Mouse (Mus musculus): ENCODE data around the gene Ctbp1. TPM values are rescaled to one million over a fixed set of nuclear protein-coding genes. Genes with fewer than 3 reads are reported as not detected.

Ctbp1 gene
- total RNA-seq, 2 experiments from 2014 or later = 225 to 232 TPM

DNA sequence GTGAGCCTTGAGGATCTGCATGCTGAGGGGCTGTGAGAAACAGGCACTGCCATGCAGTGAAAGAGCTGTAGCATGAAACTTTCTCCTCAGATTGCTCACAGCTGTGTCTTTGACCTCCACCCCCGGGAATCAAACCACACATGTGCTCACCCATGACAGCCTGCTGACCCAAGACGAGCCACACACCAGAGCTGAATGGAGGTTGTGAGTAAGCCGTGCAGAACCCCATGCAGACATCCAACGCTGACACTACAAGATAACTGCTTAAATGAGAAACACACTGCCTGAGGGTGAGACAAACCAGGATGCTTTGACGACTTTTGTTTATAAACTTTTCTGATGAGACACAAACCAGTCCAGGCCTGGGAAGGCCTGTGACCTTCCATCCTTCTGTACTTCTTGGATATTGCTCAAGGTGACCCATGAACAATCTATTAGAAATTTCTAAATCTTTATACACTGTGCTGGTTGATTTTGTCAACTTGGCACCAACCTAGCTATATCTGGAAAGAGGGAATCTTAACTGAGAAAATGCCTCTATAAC lies 30.3 kb downstream of the Ctbp1 start:
- DNase-seq = no peak

DNA sequence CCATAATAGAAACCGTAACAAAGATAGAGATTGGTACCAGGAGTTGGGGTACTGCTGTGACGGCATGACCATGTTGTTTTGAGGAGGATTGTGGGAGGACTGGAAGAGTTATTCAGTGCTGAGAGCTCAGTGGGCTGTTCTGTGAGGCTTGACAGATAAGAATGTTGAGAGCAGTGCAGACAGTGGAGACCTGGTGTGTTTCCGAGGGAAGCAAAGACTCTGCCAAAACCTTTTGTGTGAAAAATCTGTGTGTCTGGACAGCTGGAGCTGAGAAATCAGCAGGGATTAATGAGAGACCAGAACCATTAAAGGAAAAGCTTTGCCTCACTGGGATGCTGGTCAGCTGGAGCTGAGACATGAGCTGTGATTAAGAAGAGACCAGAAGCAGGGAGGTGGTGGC lies 34.9 kb downstream of the Ctbp1 start:
- DNase-seq = no peak

DNA sequence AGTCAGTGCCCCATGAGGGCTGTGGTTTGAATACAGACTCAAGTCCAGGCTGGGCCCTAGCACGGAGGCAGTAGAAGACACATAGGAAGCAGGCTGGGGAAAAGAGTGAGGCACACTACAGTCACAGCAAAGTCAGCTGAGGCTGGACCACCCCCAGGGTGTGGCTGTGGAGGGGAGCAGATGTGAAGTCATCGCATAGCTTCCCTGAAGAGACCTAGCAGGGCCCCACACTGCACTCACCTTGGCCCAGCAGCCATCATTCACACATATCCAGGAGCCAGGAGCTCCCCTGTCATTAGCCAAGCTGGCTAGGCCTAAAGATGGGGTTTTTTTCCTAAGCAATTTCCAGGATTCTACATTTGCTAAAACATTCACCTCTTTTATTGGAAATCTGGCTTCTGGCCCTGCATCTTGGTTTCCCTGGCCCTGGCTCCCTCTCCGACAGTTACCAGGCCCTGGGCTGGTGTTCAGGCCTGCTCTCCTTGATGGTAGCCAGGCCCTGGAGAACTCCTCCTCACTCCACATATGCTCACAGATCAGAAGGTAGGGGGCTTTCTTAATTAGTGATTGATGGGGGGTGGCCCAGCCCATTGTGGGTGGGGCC lies 35.6 kb downstream of the Ctbp1 start:
- no peak for DNase-seq

DNA sequence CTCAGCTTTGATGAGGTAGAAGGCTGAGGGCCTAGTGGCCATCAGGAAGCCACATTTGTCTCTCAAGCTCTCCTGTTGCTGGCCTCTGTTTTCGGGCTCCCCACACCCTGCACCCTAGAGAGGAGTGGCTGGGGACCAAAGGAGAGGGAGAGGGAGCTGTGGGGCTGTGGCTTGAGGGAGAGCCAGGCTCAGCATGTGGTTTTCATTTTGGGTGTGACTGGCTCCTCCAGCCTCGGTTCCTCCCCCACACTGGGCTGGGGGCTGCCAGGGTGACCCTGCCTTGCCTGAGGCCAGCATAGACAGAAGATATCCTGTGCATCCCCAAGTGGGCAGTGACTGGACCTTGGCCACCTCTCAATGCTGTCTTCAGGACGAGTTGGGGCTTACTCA lies 36.5 kb downstream of the Ctbp1 start:
- no peak for DNase-seq

DNA sequence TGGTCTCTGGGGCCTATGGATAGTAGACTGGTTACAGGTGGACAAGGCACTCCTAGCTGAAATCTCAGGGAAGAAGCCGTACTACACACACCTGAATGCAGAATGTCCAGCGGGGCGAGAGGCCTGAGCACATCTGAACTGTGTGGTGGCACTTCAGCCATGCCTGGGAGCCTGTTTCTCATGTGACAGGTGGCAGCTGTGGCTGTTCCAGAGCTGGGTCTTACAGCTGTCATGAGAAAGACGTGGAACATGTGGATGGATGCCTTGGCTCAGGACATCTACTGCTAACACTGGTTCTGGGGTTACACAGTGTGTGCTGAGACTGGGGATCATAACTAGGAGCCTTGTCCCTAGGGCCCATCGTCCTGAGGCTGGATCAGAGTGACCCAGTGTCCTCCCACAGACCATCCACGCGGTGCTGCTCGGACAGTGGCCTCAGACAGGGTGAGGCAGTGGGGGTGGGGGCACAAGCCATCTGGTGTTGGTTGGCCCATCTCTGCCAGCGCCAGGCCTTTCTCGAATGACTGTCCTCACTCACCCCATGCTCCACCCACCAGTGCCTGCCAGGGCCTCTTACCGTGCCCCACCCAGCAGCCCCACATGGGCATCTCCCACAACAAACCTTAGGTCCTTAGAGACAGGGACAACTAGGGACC lies 37.1 kb downstream of the Ctbp1 start:
- DNase-seq = no peak

DNA sequence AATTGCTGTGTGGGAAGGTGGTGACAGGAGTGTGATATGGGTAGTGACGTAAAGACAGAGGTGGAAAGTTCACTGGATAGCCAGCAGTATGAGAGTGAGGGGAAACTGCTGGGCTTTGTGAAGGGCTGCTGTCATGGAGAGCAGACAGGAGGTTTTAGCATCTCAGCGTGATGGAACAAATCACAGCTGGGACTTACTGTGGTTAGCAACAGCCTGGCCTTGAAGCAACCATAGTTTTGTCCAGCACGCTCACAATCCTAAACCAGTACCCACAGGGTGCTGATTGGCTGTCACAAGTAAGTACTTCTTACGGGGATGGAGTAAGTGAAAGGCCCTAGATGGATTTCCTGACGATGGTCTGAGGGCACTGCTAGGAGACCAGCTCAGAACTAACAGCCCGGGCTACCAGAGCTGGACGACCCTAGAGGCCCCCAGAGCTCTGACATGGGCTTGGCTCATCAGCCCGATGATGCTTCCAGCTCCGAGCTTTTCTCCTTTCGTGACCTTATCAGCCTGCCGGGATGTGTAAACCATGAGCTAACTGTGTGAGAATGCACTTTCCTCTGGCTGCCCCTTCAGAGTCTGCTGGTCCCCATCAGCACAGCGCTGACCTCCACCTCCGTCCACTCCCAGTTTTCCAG lies 40.3 kb downstream of the Ctbp1 start:
- no peak for DNase-seq

DNA sequence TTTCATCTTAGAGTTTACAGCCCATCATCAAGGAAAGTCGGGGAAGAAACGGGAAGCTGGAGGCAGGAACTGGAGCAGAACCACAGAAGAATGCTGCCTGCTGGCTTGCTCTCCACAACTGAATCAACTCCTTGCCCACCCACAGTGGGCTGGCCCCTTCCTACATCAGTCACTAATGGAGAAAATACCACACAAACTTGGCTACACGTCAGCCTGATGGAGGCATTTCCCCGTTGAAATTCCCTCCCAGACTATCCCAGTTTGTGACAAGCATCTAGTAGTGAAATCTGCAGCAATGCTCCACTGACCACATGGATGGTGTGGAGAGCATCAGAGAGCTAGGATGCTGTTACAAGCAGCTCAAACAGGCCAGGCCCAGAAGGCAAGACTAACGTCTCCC lies 42.0 kb downstream of the Ctbp1 start:
- no peak for DNase-seq

DNA sequence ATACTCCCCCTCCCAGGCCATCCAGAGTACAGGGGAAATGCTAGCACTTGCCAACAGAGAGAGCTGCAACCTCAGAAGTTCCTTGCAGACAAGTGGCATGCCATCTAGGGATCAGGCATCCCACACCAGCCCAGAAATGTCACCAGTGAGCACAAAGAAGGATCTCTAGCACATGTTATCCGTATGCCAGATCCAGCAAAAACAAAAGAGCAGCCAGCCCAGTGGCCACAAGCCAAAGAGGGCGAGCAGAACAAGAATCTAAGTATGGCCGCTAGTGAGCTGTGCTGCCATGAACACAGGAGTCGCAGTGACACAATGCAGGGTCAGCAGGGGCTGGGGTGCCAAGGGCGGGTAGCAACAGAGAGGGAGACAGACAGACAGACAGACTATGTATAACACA lies 44.5 kb downstream of the Ctbp1 start:
- no peak for DNase-seq

DNA sequence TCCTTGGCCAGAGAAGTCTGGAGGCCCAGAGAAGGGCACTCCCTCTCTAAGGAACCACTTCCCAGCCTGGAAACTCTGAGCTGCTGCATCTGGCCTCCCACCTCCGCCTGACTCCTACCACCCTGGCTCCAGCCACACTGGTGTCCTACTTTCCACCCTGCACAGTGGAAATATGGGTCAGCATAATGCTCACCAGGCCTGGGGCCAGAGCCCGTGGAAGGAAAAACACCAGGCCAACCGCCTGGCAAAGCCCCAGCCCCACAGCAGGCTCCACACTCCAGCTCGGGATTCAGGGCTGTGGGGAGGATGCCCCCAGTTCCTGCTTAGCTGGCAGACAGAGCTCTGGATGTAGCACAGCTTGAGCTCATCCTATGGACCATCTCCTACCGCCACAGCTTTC lies 46.4 kb downstream of the Ctbp1 start:
- no peak for DNase-seq

DNA sequence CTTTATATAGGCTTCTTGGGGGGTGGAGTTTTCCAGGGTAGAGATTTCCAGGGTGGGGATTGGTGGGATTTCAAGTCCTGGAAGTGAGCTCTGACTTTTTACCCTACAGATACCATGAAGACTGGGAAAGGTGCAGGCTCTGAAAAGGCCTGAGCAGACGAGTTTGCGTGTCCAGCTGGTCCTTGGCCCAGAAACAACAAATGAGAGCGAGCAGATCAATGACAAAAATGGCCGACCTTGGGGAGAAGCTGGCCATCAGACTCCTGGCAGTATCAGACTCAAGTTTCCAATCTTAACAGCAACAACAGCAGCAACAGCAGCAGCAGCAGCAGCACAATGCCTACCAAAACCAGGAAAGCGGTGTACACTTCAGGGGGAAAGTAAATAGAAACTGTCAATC lies 49.1 kb downstream of the Ctbp1 start:
- peak in 1 of 2 experiments; percentile 34 for DNase-seq

DNA sequence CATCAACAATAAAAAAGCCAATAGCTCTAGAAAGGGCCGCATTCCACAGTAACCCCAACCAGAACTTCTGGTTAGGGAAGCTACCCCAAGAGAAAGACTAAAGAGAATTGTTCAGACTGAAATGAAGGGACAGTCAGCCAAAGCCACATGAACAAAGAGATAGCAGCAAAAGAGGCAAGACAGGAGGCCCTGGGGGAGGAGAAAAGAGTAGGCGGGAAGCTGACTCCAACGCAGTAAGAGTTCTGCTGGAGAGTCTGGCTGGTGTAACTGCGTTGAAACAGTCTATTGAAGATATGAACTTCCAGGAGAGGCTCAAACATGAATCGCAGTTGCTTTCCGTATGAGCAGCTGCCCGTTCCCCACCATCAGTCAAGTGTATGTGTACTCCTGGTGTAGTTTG lies 50.3 kb downstream of the Ctbp1 start:
- no peak for DNase-seq

DNA sequence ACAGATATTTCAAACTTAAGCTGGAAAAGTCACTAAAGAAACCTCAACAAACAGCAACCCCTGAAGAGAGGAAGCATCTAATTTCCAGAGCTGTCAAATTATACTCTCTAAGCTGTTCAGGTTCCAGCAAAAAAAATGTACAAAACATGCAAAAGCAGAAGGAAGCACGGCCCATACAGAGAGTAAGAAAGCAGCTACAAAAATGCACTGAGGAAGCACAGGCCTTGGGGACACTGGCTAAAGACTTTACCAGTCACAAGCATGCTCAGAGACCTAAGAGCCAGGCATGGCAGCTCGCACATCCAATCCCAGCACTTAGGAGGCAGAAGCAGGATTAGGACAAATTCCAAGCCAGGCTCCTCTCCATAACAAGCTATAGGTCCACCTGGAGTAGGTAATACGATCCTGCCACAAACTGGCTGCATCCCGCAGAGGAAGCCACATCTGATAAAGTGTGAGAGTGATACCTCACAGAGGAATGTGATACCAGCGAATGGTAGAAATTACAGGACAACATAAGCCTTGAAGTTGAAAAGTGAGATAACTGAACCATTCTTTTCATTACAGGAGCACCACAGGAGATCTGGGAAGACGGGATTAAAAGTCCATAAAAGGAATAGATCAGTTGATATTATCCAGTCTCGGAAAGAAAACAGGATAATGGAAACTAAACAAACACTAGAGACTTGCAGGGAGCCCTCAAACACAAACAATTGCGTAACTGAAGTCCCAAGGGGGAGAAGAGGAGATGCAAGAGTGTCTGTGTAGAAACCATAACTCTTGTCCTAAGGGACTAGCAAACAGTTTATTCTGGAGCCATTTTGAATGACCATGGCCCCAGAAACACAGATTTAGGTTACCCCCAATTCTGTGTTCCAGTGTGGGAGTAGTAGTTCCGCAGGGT lies 51.7 kb downstream of the Ctbp1 start:
- no peak for DNase-seq

DNA sequence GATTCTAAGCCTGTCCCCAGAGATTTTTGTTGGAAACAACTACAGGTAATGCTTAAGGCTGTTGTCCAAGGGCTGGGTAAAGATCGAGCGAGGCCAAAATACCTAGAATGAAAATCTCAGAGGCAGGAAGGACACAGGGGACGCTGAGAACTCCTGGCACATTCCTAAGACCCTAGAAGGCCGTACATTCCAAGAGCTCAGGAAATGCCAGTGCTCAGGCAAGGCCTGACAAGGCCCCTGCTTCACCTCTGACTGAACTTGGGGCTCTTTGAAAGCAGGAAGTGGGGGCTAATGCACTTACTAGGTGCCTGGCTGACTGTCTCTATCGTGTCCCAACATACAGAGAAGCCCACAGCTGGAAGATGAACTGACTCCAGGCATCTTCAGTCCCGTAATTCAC lies 52.4 kb downstream of the Ctbp1 start:
- no peak for DNase-seq

DNA sequence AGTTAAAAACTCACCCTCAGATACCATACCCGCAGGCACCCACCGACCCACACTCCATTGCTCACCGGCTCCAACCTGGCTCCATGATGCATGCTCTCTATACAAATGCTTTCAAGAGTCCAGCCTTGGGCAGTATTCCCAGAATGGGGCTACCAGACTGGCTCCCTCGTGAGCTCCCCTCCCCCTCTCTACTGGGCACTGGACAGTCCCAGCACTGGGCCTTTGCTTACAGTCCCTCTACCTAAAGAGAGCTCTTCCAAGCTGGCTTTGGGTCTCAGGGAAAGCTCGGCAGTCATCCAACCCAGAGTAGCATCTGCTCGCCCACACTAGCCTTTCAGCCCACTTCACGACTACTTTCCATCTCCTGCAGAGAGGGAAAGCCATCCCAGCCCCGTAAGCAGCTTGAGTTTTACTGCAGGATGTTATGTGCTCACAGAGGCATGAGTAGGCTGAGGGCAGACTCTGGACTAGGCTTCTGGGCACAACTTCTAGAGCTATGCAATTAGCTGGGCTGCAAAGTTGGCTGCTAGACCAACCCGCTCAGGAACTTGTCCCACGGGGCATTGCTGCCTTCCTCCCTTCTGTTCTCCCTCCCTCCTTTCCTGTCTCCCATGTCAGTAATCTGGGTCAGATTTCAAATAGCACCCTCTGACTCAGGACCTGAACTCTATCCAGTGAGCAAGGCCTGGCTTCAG lies 54.3 kb downstream of the Ctbp1 start:
- peak; percentile 22 to 27 for DNase-seq

DNA sequence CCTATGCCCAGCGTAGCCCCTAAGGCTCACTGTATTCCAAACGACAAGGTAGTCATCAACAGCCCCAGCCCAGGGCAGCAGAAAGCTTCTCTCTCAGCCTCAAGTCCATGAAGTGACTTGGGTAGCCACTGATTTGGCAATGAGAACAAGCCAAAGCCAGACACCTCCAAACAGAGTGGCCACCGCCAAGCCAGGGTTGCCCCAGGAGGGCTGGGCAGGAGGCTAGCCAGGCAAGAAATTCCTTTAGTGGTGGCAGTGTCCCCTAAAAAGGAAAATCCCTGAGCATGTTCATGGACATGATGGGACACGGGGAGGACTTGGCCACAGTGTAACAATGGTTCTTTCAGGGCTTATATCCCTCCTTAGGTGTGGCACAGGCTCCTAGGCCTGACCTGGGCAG lies 55.0 kb downstream of the Ctbp1 start:
- DNase-seq = peak in 1 of 2 experiments; percentile 27

DNA sequence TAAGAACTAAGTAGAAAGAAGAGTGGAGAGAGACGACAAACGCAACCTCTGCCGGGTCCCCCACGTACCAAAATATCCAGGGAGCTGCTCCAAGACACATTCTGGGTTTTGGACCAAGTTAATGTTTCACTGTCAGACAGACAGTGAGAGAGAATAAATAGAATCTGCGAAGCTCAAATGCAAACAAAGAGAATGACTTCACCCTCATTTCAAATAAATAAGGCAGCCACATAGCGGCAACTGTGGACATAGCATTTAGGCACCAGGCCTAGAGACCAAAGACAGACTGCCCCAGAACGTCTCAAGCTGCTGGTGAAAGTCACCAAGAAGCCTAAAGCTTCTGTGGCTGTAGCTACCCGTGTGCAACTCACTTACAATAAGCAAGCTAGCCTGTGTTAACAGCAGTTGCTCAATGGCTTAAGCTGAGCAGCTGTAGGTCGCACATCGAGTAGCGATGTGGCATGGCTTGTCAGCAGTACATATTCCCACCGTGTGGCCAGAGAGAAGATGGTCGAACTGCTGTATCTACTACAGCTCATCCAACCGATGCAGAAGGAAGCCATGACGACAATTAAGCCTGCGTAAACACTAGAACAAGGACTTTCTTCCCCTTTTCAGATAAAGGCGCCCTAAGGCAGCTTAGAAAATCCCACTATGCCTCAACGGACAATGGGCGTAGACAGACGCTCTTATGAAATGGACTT lies 55.9 kb downstream of the Ctbp1 start:
- no peak for DNase-seq

DNA sequence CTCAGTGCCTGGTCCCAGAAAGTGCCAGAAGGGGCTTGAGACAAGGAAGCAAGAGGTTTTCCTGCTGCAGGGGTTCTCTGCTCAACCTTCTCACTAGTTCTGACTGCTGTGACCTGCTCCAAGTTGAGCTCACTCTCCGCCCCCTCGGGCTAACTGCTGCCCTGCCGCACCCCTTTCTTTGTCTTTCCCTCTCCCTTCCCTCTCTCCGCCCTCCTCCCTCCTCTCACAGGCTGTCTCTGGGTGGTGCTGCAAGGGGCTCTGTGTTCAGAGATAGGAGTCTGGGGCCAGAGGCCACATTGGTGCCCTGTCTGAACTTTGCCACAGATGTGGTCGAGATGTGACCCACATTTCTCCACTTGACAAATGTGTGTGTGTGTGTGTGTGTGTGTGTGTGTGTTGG lies 56.7 kb downstream of the Ctbp1 start, which contains the start of gene Spon2:
Gene Spon2, minus strand, starts transcription at position 375 of the 400 bp plus-strand sequence.
- no peak for DNase-seq

DNA sequence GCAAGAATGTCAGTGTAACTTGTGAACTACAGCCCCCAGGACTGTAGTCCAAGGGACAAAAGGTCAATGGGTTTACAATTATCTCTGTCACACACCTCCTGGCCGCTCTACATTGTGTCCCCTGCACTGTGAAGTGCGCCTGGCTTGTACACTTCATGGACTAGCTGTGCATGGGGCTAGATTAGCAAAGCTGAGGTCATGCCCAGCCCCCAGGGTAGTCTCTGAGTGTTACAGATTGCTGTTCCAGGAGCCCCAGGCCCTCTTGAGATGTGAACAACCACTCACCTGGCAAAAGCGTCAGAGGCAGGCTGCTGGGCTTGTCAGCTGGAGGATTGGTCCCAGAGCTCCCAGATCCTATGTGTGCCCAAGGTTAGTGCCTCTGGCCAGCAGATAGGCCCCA lies 57.1 kb downstream of the Ctbp1 start:
- no peak for DNase-seq

DNA sequence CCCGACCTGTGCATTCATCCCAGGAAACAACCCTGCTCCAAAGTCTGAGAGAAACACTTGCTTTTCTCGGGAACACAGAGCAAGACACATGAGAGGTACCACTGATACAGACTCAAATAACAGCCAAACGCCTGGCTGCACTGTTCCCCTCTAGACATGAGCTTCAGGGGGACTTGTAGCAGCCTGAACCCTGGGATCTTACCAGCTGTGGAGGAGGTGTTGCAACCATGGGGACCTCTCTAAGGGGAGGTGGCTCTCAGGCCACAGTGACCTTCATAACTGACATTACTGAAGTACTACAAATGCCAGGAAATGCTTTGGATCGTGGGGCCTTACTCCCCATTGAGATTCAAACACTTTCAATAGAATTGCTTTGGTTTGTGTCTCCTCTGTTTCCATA lies 60.1 kb downstream of the Ctbp1 start:
- DNase-seq = peak in 1 of 2 experiments; percentile 25

DNA sequence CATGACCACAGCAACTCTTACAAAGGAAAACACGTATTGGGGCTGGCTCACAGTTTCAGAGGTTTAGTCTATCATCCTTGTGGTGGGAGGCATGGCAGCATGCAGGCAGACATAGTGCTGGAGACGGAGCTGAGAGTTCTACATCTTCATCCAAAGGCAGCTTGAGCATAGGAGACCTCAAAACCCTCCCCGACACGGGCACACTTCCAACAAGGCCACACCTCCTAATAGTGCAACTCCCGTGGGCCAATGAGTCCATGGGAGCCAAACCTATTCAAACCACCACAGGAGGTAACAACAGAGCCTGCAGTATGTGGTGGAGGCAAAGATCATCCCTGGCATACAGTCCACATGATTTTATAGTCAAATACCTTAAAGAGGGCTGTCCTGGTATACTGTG lies 63.5 kb downstream of the Ctbp1 start:
- peak in 1 of 2 experiments; percentile 30 for DNase-seq

DNA sequence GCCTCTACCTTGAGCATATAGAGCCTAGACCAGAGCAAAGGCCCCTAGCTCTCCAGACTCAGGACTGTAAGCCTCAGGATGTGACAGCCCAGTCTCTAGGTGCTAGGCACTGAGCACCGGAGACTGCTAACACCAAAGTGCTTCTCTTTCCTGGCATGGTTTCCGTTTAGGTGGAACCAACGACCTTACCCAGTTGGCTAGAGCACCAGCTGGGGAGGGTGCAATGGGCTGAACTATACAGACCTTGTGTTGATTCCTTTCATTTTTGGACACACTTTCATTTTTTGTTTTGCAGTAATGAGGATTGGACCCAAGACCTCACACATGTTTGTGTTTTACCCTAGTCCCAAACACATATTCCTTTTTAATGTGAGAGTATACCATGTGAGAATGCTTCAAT lies 64.3 kb downstream of the Ctbp1 start:
- DNase-seq = no peak

Data from adrenal gland, postnatal 36 days (tissue).